Mouse (Mus musculus): ENCODE results near the gene Prkcq.

DNA sequence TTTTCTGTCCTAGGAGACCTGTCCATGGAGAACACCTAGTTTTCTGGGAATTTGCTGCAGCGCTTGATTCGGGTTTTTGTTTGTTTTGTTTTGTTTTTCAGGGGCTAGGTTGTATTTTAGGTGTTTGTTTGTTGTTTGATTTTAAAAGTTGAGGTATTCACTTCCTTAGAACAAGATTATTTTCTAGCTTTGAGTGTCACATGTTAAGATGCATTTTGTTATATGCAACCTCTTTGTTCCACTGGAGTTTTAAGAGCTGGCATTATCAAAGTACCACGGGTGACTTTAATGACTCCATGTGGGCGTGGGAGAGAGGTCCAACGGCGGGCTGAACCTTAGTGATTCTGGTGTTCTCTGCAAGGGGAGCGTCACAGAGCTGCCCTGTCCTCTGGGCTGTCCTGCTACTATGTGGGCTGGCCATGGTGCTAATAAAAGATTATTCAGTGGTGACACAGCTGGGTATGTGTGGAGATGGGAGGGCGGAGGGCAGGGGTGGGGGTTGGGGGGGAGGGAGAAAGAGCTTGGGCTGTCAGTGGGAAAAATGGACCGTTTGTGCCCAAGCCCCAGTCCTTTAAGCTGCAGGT is 1.0 kb downstream of the Prkcq start:
- TF ChIP-seq CTCF (IDR thresholded peaks at IDR 0.05; ENCODE audit: low read depth, low read length) = no peak
- no peak for TF ChIP-seq POLR2A (IDR thresholded peaks at IDR 0.05; ENCODE audit: borderline replicate concordance, low read depth, low read length)
